Mouse (Mus musculus) intestine, postnatal 0 days (tissue): ENCODE data around the gene Adamtsl5. TPM values are rescaled to one million over a fixed set of nuclear protein-coding genes. Genes with fewer than 3 reads are reported as not detected.
A peak's percentile ranks its signal among the peaks of the same experiment; 100 is the strongest.

Source experiments
- ATAC-seq: fragments of 200-750 bp; cut with Nextera tagmentation; 2 replicates; pipeline ENCODE4 v1.8.0; 2017; ENCODE audit warnings: mild to moderate bottlenecking, moderate TSS enrichment, moderate library complexity
- H3K27ac ChIP-seq: fragments of 300-500 bp; sonication (generic); 2 replicates; pipeline ENCODE4 v1.5.1; 2014; ENCODE audit warnings: mild to moderate bottlenecking, low read depth, low read length, moderate library complexity
- H3K27me3 ChIP-seq: fragments of 300-500 bp; sonication (generic); replicated peaks from 2 replicates; pipeline ENCODE4 v1.6.1; 2014; ENCODE audit warnings: low read length, mixed read lengths; ENCODE audit not compliant: control insufficient read depth, insufficient read depth
- H3K36me3 ChIP-seq: fragments of 300-500 bp; sonication (generic); 2 replicates; pipeline ENCODE4 v1.6.1; 2014; ENCODE audit warnings: mild to moderate bottlenecking, moderate library complexity; ENCODE audit not compliant: control insufficient read depth, insufficient read depth
- H3K4me1 ChIP-seq: fragments of 300-500 bp; sonication (generic); replicated peaks from 2 replicates; pipeline ENCODE4 v1.6.1; 2014; ENCODE audit warnings: antibody characterized with exemption, low read length, mixed read lengths; ENCODE audit not compliant: control insufficient read depth, insufficient read depth
- H3K4me2 ChIP-seq: fragments of 300-500 bp; sonication (generic); replicated peaks from 2 replicates; pipeline ENCODE4 v1.6.1; 2014; ENCODE audit warnings: low read depth, mild to moderate bottlenecking, moderate library complexity
- H3K4me3 ChIP-seq: fragments of 300-500 bp; sonication (generic); 2 replicates; pipeline ENCODE4 v1.5.1; 2014; ENCODE audit warnings: low read depth, low read length
- H3K9ac ChIP-seq: fragments of 300-500 bp; sonication (generic); 2 replicates; pipeline ENCODE4 v1.6.1; 2014; ENCODE audit warnings: mild to moderate bottlenecking, low read depth, low read length
- H3K9me3 ChIP-seq: fragments of 300-500 bp; sonication (generic); 2 replicates; pipeline ENCODE4 v1.6.1; 2016; ENCODE audit warnings: mixed run types; ENCODE audit not compliant: control insufficient read depth
- CTCF ChIP-seq: sonication (generic); IDR thresholded peaks from 2 replicates; pipeline ENCODE4 v1.5.1; 2016; ENCODE audit warnings: low read depth, mild to moderate bottlenecking, control low read depth, antibody characterized with exemption, moderate library complexity
- WGBS: fragments of 180-500 bp; shearing (Covaris S2); extraction: QIAGEN DNeasy Blood & Tissue Kit; methylation state at CpG from one replicate; pipeline ENCODE4 v1.1.7; 2014; 5-methylcytosine and 5-hydroxymethylcytosine counted together
- polyA plus RNA-seq: library from polyadenylated mRNA; unstranded; fragments of >200 nt; fragmentation: Nextera tagmentation; extraction: Ambion mirVana; gene quantifications from 2 replicates; pipeline ENCODE4 v1.2.1, GENCODE M21; 2015

Gene Adamtsl5
- polyA plus RNA-seq, 1 experiment from 2014 or later = 46.7 TPM

DNA sequence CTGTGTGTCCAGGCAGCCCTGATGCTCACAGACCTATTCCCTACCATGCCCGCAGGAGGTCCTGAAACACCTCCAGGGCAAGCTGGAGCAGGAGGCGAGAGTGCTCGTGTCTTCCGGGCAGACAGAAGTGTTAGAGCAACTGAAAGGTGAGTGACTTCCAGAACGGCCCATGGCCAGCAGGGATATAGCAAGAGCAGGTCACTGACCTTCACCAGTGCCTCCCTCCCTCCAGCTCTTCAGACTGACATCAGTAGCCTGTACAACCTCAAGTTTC is 46.2 kb downstream of the Adamtsl5 start:
- H3K27me3 ChIP-seq = peaks cover 71% of the 10 kb centered on the region
- no peak overlapping the region; the same call in 1 of the 2 replicates for H3K27ac ChIP-seq
- H3K36me3 ChIP-seq = no peaks in the 10 kb centered on the region; the same call in 1 of the 2 replicates
- TF ChIP-seq CTCF = no peak
- 56% methylated on average over 5 of the region's 5 CpGs for WGBS
- no peak overlapping the region for H3K4me3 ChIP-seq
- H3K4me1 ChIP-seq = no peaks in the 10 kb centered on the region
- H3K4me2 ChIP-seq = peak overlapping the region; percentile 14
- H3K9ac ChIP-seq = no peak overlapping the region
- H3K9me3 ChIP-seq = no peaks in the 10 kb centered on the region
- ATAC-seq = no peak

- Histone ChIP-seq H3K27ac (no peak overlapping the region), H3K4me2 (no peak overlapping the region), H3K9me3 (no peaks in the 10 kb centered on the region), H3K4me3 (no peak overlapping the region), H3K9ac (no peak overlapping the region), H3K36me3 (no peaks in the 10 kb centered on the region), H3K4me1 (no peaks in the 10 kb centered on the region), H3K27me3 (peaks cover 71% of the 10 kb centered on the region)
- 73% methylated on average over 10 of the region's 10 CpGs for WGBS
- no peak for TF ChIP-seq CTCF
- ATAC-seq = no peak
These were observed 46.7 kb downstream of the Adamtsl5 start for GRCm38 (mm10) chr10:80301256-80302081.

GRCm38 (mm10) chr10:80300672-80301181 is 47.5 kb downstream of the Adamtsl5 start:
- no peak for TF ChIP-seq CTCF
- no peak overlapping the region for H3K4me3 ChIP-seq
- no peaks in the 10 kb centered on the region for H3K9me3 ChIP-seq
- H3K9ac ChIP-seq = no peak overlapping the region
- no peak overlapping the region for H3K4me2 ChIP-seq
- ATAC-seq = no peak
- no peaks in the 10 kb centered on the region for H3K4me1 ChIP-seq
- H3K27ac ChIP-seq = no peak overlapping the region
- WGBS = 36% methylated on average over 11 of the region's 11 CpGs
- no peaks in the 10 kb centered on the region for H3K36me3 ChIP-seq
- H3K27me3 ChIP-seq = peaks cover 70% of the 10 kb centered on the region

- Histone ChIP-seq H3K4me3 (no peak overlapping the region), H3K9me3 (no peaks in the 10 kb centered on the region), H3K36me3 (0 out of 2 replicates have a peak, but pooled peaks cover 3% of the 10 kb centered on the region), H3K27ac (no peak overlapping the region), H3K4me1 (no peaks in the 10 kb centered on the region), H3K4me2 (no peak overlapping the region), H3K27me3 (peaks cover 61% of the 10 kb centered on the region), H3K9ac (no peak overlapping the region)
- WGBS = 58% methylated on average over 10 of the region's 10 CpGs
- ATAC-seq = no peak
- no peak for TF ChIP-seq CTCF
These were observed 48.4 kb downstream of the Adamtsl5 start for GRCm38 (mm10) chr10:80299824-80300223.

- Histone ChIP-seq H3K4me1 (no peaks in the 10 kb centered on the region), H3K4me2 (no peak overlapping the region), H3K36me3 (peaks cover 8% of the 10 kb centered on the region; the same call in 1 of the 2 replicates), H3K4me3 (no peak overlapping the region; the same call in 1 of the 2 replicates), H3K27me3 (peaks cover 56% of the 10 kb centered on the region), H3K27ac (no peak overlapping the region), H3K9ac (no peak overlapping the region), H3K9me3 (no peaks in the 10 kb centered on the region)
- TF ChIP-seq CTCF = no peak
- no peak for ATAC-seq
- 14% methylated on average over 15 of the region's 15 CpGs for WGBS
These were observed 48.9 kb downstream of the Adamtsl5 start for GRCm38 (mm10) chr10:80299301-80299700.

DNA sequence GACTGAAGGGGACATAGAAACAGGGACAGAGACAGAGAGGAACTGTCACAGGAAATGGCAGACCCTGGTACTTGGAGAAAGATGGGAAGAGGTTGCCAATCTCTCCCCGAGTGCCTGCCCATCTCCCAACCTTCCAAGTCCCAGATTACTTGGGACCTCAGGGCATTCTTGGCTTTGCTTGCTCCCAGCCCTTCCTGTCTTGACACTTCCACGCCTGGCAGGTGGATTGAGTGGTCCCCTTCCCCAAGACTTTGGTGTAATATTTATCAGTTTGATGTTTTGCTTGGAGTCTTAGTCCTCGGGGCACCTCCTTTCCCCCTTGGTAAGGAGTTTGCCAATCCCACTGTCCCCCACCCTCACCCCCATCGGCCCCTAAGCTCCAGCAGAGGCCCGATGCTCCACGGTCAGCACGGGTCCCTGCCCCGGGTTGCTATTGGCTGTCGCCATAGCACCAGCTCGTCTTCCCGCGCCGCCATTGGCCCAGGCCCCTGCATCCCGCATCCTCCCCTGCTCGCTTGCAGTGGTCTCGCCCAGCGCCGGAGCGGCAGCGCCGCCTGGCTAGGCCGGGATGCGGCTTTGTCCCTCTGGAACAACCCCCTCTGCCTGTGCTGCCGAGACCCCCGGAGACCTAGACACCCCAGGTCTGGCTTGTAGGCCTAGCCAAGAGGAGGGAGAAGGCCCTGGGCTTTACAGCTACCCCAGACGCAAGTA is 49.5 kb downstream of the Adamtsl5 start:
- H3K4me3 ChIP-seq = no peak overlapping the region; the same call in 1 of the 2 replicates
- ATAC-seq = no peak

More for the DNA sequence above, 49.5 kb downstream of the Adamtsl5 start:
- TF ChIP-seq CTCF = peak; percentile 38; the same call in 1 of the 2 replicates
- 7% methylated on average over 26 of the region's 26 CpGs for WGBS
- Histone ChIP-seq H3K4me2 (no peak overlapping the region), H3K27ac (no peak overlapping the region), H3K9ac (no peak overlapping the region), H3K27me3 (peaks cover 50% of the 10 kb centered on the region), H3K9me3 (no peaks in the 10 kb centered on the region), H3K4me1 (no peaks in the 10 kb centered on the region), H3K36me3 (peaks cover 14% of the 10 kb centered on the region; the same call in 1 of the 2 replicates)
